Mouse (Mus musculus): ENCODE measurements at regions not wholly inside any gene's neighbourhood (a gene's known extent, or its start where the extent isn't known, plus 50 kb on each side); places are given as distances from the start of the nearest gene placed in this dataset.

DNA sequence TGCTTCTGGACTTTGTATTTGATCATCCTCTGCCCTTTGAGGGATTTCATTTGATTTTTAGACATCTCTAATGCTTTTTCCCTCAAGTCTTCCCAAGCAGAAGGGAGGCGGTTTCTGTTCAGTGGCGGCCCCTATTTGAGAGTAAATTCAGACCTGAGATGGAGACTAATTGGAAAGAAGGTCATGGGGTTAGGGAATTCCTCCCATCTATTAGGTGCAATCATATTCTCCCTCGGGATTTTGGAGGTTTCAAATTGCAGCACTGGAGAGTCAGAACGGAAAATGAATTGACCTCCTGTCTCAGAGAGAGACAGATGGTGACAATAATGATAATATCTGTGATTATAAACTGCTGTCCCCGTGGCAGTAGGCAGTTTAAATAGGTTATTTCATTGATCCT is 285.6 kb downstream of the 1810013L24Rik start:
- 61% methylated on average over 5 of the region's 5 CpGs for WGBS
- H3K9ac ChIP-seq (ENCODE audit: low read length): no peak overlapping the region
- no peak overlapping the region for H3K4me2 ChIP-seq (ENCODE audit: low read depth, low read length)
- no peak overlapping the region for H3K4me3 ChIP-seq (ENCODE audit: low read length)
- no peaks in the 10 kb centered on the region for H3K27me3 ChIP-seq (ENCODE audit: control insufficient read depth, insufficient read depth, low read length)
- no peak for ATAC-seq (replicated peaks; ENCODE audit: extremely low read depth, insufficient read depth, low FRiP score)
- H3K36me3 ChIP-seq (ENCODE audit: control insufficient read depth, insufficient read depth): no peaks in the 10 kb centered on the region
- H3K27ac ChIP-seq (ENCODE audit: low read length): no peak overlapping the region
- H3K9me3 ChIP-seq (replicated peaks; ENCODE audit: control insufficient read depth, low read length): no peaks in the 10 kb centered on the region
- H3K4me1 ChIP-seq (ENCODE audit: control insufficient read depth, insufficient read depth, low read length): no peaks in the 10 kb centered on the region

DNA sequence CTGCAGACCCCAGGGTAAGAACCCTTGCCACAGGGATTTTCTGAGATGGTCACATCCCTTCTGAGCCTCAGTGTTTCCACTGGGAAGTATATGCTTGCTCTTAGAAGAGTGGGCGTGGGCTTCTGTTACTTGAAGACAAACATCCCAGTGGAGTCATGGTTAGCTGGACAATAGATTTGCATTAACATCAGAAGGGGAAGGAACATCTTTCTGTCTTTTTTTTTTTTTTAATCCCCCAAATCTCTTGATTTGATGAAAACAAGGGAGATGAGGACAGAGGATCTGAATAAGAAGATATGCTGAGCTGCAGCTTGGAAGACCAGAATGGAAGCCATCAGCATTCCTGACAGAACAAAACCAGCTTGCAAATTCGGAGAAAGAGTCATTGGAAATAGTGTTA is 291.7 kb downstream of the 1810013L24Rik start:
- Histone ChIP-seq H3K27me3 (ENCODE audit: control insufficient read depth, insufficient read depth, low read length) (no peaks in the 10 kb centered on the region), H3K4me1 (ENCODE audit: control insufficient read depth, insufficient read depth, low read length) (no peaks in the 10 kb centered on the region), H3K36me3 (ENCODE audit: control insufficient read depth, insufficient read depth) (no peaks in the 10 kb centered on the region), H3K4me2 (ENCODE audit: low read depth, low read length) (no peak overlapping the region), H3K4me3 (ENCODE audit: low read length) (no peak overlapping the region), H3K9me3 (replicated peaks; ENCODE audit: control insufficient read depth, low read length) (no peaks in the 10 kb centered on the region), H3K27ac (ENCODE audit: low read length) (no peak overlapping the region), H3K9ac (ENCODE audit: low read length) (no peak overlapping the region)
- 63% methylated on average over 2 of the region's 2 CpGs for WGBS
- no peak for ATAC-seq (replicated peaks; ENCODE audit: extremely low read depth, insufficient read depth, low FRiP score)

DNA sequence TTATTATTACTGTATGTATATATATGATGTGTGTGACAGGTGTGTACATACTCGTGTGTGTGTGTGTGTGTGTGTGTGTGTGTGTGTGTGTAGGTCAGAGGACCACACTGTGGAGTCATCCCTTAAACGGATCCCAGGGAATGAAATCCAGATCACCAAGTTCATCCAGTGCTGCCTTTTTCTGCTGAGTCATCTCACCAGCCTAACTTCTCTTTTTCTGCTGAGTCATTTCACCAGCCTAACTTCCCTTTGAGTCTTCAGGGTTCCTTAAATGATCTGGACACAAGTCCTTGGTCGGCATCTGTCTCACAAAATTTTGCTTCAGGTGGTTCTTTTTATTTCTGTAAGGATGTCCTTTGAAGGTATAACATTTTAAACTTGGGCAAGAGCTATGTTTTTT is 302.2 kb downstream of the 1810013L24Rik start:
- Histone ChIP-seq H3K27ac (ENCODE audit: low read length) (no peak overlapping the region), H3K4me3 (ENCODE audit: low read length) (no peak overlapping the region), H3K36me3 (ENCODE audit: control insufficient read depth, insufficient read depth) (no peaks in the 10 kb centered on the region), H3K4me1 (ENCODE audit: control insufficient read depth, insufficient read depth, low read length) (no peaks in the 10 kb centered on the region), H3K9ac (ENCODE audit: low read length) (no peak overlapping the region), H3K4me2 (ENCODE audit: low read depth, low read length) (no peak overlapping the region), H3K27me3 (ENCODE audit: control insufficient read depth, insufficient read depth, low read length) (no peaks in the 10 kb centered on the region), H3K9me3 (replicated peaks; ENCODE audit: control insufficient read depth, low read length) (no peaks in the 10 kb centered on the region)
- WGBS: 60% methylated on average over 3 of the region's 3 CpGs
- no peak for ATAC-seq (replicated peaks; ENCODE audit: extremely low read depth, insufficient read depth, low FRiP score)

DNA sequence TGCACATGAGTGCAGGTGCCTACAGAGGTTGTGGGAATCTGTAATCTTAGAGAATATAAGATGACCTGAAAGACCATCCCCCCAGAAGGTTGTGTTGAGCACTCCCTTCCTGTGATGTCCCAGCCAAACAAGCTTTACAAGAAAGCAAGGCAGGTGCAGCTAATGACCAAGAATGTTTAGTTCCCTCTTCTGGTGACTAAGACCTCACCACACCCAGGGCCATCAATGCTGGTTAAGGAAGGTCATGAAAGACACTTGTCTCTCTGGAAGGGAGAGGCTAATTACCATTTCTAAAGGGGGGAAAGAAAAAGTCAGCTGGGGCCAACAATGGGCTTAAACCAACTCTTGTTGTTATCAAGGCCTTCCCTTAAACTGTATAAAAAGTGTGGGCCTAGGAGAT is 302.9 kb downstream of the 1810013L24Rik start:
- no peaks in the 10 kb centered on the region for H3K9me3 ChIP-seq (replicated peaks; ENCODE audit: control insufficient read depth, low read length)
- H3K4me1 ChIP-seq (ENCODE audit: control insufficient read depth, insufficient read depth, low read length): no peaks in the 10 kb centered on the region
- H3K27ac ChIP-seq (ENCODE audit: low read length): no peak overlapping the region
- no peak overlapping the region for H3K4me3 ChIP-seq (ENCODE audit: low read length)
- H3K9ac ChIP-seq (ENCODE audit: low read length): no peak overlapping the region
- H3K36me3 ChIP-seq (ENCODE audit: control insufficient read depth, insufficient read depth): no peaks in the 10 kb centered on the region
- no peaks in the 10 kb centered on the region for H3K27me3 ChIP-seq (ENCODE audit: control insufficient read depth, insufficient read depth, low read length)
- ATAC-seq (replicated peaks; ENCODE audit: extremely low read depth, insufficient read depth, low FRiP score): no peak
- H3K4me2 ChIP-seq (ENCODE audit: low read depth, low read length): no peak overlapping the region

DNA sequence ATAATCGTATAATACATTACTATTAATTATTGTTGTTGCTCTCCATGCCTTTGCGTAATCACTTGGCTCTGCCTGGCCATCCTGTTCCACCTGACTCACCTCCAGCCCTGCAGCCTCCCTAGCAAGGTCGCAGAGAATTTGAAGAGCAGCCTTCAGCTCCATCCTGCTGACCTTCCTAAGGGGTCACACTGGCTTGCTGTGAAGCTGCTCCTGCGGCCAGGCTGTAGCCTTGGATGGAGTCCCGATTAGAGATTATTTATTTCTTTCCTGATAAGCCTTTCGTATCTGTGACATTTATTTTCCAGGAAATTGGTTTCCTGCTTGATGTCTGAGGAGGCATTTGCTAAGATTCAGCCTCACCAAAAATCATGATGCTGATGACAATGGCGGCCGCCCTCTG is 305.5 kb downstream of the 1810013L24Rik start:
- Histone ChIP-seq H3K27ac (ENCODE audit: low read length) (no peak overlapping the region), H3K9ac (ENCODE audit: low read length) (no peak overlapping the region), H3K27me3 (ENCODE audit: control insufficient read depth, insufficient read depth, low read length) (no peaks in the 10 kb centered on the region), H3K4me3 (ENCODE audit: low read length) (no peak overlapping the region), H3K4me2 (ENCODE audit: low read depth, low read length) (no peak overlapping the region), H3K36me3 (ENCODE audit: control insufficient read depth, insufficient read depth) (no peaks in the 10 kb centered on the region), H3K4me1 (ENCODE audit: control insufficient read depth, insufficient read depth, low read length) (no peaks in the 10 kb centered on the region), H3K9me3 (replicated peaks; ENCODE audit: control insufficient read depth, low read length) (no peaks in the 10 kb centered on the region)
- 69% methylated on average over 8 of the region's 8 CpGs for WGBS
- ATAC-seq (replicated peaks; ENCODE audit: extremely low read depth, insufficient read depth, low FRiP score): no peak

DNA sequence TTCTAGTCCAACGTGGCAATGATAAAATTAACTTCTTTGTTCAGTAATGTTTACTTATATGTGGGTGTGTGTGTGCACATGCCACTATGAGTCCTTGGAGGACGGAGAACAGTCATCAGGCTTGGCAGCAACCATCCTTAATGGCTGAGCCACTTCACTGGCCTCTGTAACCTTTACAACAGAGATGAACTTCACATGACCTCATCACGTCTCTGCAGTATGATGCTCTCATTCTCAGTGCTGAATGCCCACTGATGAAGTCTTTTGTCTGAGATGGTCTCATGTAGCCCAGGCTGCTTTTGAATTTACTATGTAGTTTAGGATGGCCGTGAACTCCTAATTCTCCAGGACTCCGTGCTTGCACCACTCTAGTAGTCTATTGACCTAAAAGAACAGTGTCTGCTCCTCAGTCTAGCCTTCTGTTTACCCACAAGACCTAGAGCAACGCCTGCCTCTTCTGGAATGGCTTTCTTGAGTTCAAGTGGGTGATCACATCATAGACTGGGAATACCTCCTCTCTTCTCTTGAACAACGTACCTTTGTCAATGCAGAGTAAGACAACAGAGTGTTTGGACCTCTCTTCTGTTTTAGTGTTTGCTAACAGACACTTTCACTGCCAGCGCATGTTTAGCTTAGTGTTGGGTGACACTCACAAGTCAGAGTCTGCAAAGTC is 308.8 kb downstream of the 1810013L24Rik start:
- no peak overlapping the region for H3K27ac ChIP-seq (ENCODE audit: low read length)
- H3K4me2 ChIP-seq (ENCODE audit: low read depth, low read length): no peak overlapping the region

DNA sequence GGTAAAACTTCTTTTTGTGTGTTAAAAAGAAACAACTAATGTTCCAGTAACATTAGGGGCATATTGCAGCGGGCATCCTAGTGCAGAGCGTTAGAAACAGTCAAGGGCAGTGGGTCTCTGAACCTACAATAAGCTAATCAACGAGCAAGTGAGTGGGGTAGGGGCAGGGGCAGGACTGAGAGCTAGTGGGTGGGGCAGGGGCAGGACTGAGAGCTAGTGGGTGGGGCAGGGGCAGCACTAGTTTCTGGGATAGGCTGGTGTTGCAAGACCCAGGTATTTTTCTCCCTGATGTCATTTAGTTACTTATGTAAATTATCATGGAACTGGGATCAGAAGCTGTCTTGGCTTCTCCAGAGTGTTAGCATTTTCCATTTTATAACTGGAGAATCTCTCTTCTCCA is 309.5 kb downstream of the 1810013L24Rik start:
- H3K4me3 ChIP-seq (ENCODE audit: low read length): no peak overlapping the region
- no peak overlapping the region for H3K9ac ChIP-seq (ENCODE audit: low read length)
- no peak for ATAC-seq (replicated peaks; ENCODE audit: extremely low read depth, insufficient read depth, low FRiP score)
- 61% methylated on average over 3 of the region's 3 CpGs for WGBS
- no peaks in the 10 kb centered on the region for H3K36me3 ChIP-seq (ENCODE audit: control insufficient read depth, insufficient read depth)
- H3K4me1 ChIP-seq (ENCODE audit: control insufficient read depth, insufficient read depth, low read length): no peaks in the 10 kb centered on the region
- no peak overlapping the region for H3K27ac ChIP-seq (ENCODE audit: low read length)
- no peaks in the 10 kb centered on the region for H3K27me3 ChIP-seq (ENCODE audit: control insufficient read depth, insufficient read depth, low read length)
- no peak overlapping the region for H3K4me2 ChIP-seq (ENCODE audit: low read depth, low read length)
- H3K9me3 ChIP-seq (replicated peaks; ENCODE audit: control insufficient read depth, low read length): no peaks in the 10 kb centered on the region

More for the DNA sequence above, 308.8 kb downstream of the 1810013L24Rik start:
- no peaks in the 10 kb centered on the region for H3K9me3 ChIP-seq (replicated peaks; ENCODE audit: control insufficient read depth, low read length)
- WGBS: 55% methylated on average over 8 of the region's 8 CpGs
- no peak for ATAC-seq (replicated peaks; ENCODE audit: extremely low read depth, insufficient read depth, low FRiP score)
- no peaks in the 10 kb centered on the region for H3K4me1 ChIP-seq (ENCODE audit: control insufficient read depth, insufficient read depth, low read length)
- H3K27me3 ChIP-seq (ENCODE audit: control insufficient read depth, insufficient read depth, low read length): no peaks in the 10 kb centered on the region
- H3K36me3 ChIP-seq (ENCODE audit: control insufficient read depth, insufficient read depth): no peaks in the 10 kb centered on the region
- H3K4me3 ChIP-seq (ENCODE audit: low read length): no peak overlapping the region
- H3K9ac ChIP-seq (ENCODE audit: low read length): no peak overlapping the region

DNA sequence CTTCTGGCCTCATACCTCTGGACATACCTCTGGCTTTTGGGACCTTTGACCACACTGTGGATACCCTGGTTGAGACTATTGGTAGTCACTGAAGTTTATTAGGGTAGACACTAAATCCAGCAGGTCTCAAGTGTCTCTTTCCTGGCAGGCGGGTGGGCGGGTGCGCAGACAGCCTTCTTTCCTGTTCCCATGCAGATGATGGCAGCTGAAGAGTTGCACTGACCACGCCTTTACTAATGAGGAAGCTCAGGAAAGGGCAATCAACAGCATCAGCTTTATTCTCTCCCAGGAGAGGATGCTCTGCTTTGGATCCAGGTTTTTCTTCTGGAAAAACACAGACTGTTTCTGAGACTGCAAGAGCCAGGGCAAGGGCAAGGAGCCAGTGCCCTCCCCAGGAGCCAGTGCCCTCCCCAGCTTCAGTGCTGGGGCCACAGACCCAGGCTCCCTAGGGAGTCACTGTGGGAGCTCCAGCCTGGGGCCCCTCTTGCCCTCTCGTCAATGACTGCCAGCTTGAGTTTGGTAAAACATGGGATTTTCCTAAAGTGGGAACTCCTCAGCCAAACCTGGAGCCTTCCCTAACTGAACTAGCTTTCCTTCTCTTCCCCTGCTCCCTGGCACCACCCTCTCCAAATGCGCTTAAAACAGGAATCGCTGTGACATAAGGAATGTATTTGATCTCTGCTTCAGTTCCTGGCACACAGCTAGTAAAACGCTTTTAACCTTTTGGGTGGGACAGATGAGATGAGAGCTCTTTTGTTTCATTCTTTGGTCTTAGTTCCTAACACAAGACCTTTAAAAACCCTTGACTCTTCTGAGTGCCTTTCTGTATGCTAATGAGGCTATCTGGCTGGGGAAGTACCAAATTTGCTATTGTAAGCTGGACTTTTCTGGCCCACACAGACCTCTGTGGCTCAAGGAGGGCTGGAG is 319.6 kb downstream of the 1810013L24Rik start:
- WGBS: 52% methylated on average over 8 of the region's 8 CpGs
- Histone ChIP-seq H3K27me3 (ENCODE audit: control insufficient read depth, insufficient read depth, low read length) (no peaks in the 10 kb centered on the region), H3K27ac (ENCODE audit: low read length) (no peak overlapping the region), H3K9me3 (replicated peaks; ENCODE audit: control insufficient read depth, low read length) (no peaks in the 10 kb centered on the region), H3K4me1 (ENCODE audit: control insufficient read depth, insufficient read depth, low read length) (no peaks in the 10 kb centered on the region), H3K36me3 (ENCODE audit: control insufficient read depth, insufficient read depth) (no peaks in the 10 kb centered on the region), H3K9ac (ENCODE audit: low read length) (no peak overlapping the region), H3K4me2 (ENCODE audit: low read depth, low read length) (no peak overlapping the region), H3K4me3 (ENCODE audit: low read length) (no peak overlapping the region)
- no peak for ATAC-seq (replicated peaks; ENCODE audit: extremely low read depth, insufficient read depth, low FRiP score)

DNA sequence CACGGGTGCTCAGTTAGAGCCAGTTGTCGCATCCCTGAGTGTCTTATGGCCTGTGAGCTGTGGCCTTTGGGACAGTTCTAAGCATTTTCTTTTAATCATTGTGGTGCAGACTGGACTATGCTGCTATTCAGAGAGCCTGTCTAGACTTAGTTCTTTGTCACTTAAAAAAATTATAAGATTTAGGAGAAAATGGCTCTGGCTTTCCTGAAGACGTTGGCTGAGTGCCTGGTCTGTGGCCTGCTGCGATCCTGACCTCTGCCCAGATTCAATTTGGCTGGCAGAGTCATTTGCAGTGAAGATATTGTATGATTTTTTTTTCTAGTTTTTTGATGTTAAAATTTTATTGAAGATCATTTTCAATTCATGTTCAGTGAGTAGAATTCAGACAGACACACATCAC is 322.0 kb downstream of the 1810013L24Rik start:
- no peak for ATAC-seq (replicated peaks; ENCODE audit: extremely low read depth, insufficient read depth, low FRiP score)
- Histone ChIP-seq H3K27me3 (ENCODE audit: control insufficient read depth, insufficient read depth, low read length) (no peaks in the 10 kb centered on the region), H3K27ac (ENCODE audit: low read length) (no peak overlapping the region), H3K4me1 (ENCODE audit: control insufficient read depth, insufficient read depth, low read length) (no peaks in the 10 kb centered on the region), H3K9ac (ENCODE audit: low read length) (no peak overlapping the region), H3K4me3 (ENCODE audit: low read length) (no peak overlapping the region), H3K36me3 (ENCODE audit: control insufficient read depth, insufficient read depth) (no peaks in the 10 kb centered on the region), H3K4me2 (ENCODE audit: low read depth, low read length) (no peak overlapping the region), H3K9me3 (replicated peaks; ENCODE audit: control insufficient read depth, low read length) (no peaks in the 10 kb centered on the region)
- 73% methylated on average over 4 of the region's 4 CpGs for WGBS
